Mouse (Mus musculus): ENCODE results near the gene Gpsm1. TPM values are rescaled to one million over a fixed set of nuclear protein-coding genes. Genes with fewer than 3 reads are reported as not detected.

Gene Gpsm1
- polyA plus RNA-seq, 1 experiment from 2014 or later, result 24.0 TPM

- H3K27ac ChIP-seq (ENCODE audit: low read length), result no peak overlapping the region
- WGBS, result 83% methylated on average over 10 of the region's 10 CpGs
- no peaks in the 10 kb centered on the region for H3K27me3 ChIP-seq (ENCODE audit: control insufficient read depth, insufficient read depth, low read length)
- H3K9me3 ChIP-seq (ENCODE audit: control insufficient read depth, low read depth, low read length), result no peaks in the 10 kb centered on the region
- peaks cover 17% of the 10 kb centered on the region for H3K4me1 ChIP-seq (ENCODE audit: control insufficient read depth, insufficient read depth, low read length)
- no peak overlapping the region for H3K4me2 ChIP-seq (replicated peaks; ENCODE audit: low read depth, low read length)
- ATAC-seq (ENCODE audit: insufficient number of reproducible peaks, insufficient read depth, low FRiP score, low read depth), result no peak
- H3K36me3 ChIP-seq (ENCODE audit: control insufficient read depth, insufficient read depth, low read length), result no peaks in the 10 kb centered on the region
- H3K4me3 ChIP-seq (ENCODE audit: low read depth, low read length), result no peak overlapping the region
- no peak overlapping the region for H3K9ac ChIP-seq (replicated peaks; ENCODE audit: low read depth, low read length)
Observed at GRCm38 (mm10) chr2:26302005-26302503, 13.3 kb upstream of the Gpsm1 start.

DNA sequence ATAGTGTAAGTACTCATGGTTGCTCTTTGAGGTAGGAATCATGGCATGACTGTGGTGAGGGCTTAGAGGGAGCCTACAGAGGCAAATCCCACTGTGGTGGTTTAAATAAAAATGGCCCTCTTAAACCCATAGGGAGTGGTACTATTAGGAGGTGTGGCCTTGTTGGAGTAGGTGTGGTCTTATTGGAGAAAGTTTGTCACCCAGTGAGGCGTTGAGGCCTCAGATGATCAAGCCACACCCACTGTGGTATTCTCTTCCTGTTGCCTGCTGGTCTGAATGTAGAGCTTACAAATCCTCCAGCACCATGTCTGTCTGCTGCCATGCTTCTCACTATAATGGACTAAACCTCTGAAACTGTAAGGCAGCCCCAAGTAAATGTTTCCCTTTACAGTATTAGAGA lies 10.6 kb upstream of the Gpsm1 start:
- H3K9ac ChIP-seq (replicated peaks; ENCODE audit: low read depth, low read length), result no peak overlapping the region
- H3K27ac ChIP-seq (ENCODE audit: low read length), result no peak overlapping the region
- ATAC-seq (ENCODE audit: insufficient number of reproducible peaks, insufficient read depth, low FRiP score, low read depth), result no peak
- H3K4me1 ChIP-seq (ENCODE audit: control insufficient read depth, insufficient read depth, low read length), result peaks cover 10% of the 10 kb centered on the region; the same call in 1 of the 2 replicates
- H3K4me3 ChIP-seq (ENCODE audit: low read depth, low read length), result no peak overlapping the region
- no peaks in the 10 kb centered on the region for H3K36me3 ChIP-seq (ENCODE audit: control insufficient read depth, insufficient read depth, low read length)
- H3K27me3 ChIP-seq (ENCODE audit: control insufficient read depth, insufficient read depth, low read length), result no peaks in the 10 kb centered on the region
- WGBS, result 38% methylated on average over 1 of the region's 1 CpGs
- no peaks in the 10 kb centered on the region for H3K9me3 ChIP-seq (ENCODE audit: control insufficient read depth, low read depth, low read length)
- no peak overlapping the region for H3K4me2 ChIP-seq (replicated peaks; ENCODE audit: low read depth, low read length)

- Histone ChIP-seq H3K36me3 (ENCODE audit: control insufficient read depth, insufficient read depth, low read length) (no peaks in the 10 kb centered on the region), H3K9me3 (ENCODE audit: control insufficient read depth, low read depth, low read length) (no peaks in the 10 kb centered on the region), H3K9ac (replicated peaks; ENCODE audit: low read depth, low read length) (no peak overlapping the region), H3K27ac (ENCODE audit: low read length) (no peak overlapping the region), H3K4me3 (ENCODE audit: low read depth, low read length) (no peak overlapping the region), H3K27me3 (ENCODE audit: control insufficient read depth, insufficient read depth, low read length) (no peaks in the 10 kb centered on the region), H3K4me2 (replicated peaks; ENCODE audit: low read depth, low read length) (no peak overlapping the region), H3K4me1 (ENCODE audit: control insufficient read depth, insufficient read depth, low read length) (peaks cover 6% of the 10 kb centered on the region; the same call in 1 of the 2 replicates)
- 68% methylated on average over 2 of the region's 2 CpGs for WGBS
- ATAC-seq (ENCODE audit: insufficient number of reproducible peaks, insufficient read depth, low FRiP score, low read depth), result no peak
Observed at GRCm38 (mm10) chr2:26305555-26305954, 9.8 kb upstream of the Gpsm1 start.

DNA sequence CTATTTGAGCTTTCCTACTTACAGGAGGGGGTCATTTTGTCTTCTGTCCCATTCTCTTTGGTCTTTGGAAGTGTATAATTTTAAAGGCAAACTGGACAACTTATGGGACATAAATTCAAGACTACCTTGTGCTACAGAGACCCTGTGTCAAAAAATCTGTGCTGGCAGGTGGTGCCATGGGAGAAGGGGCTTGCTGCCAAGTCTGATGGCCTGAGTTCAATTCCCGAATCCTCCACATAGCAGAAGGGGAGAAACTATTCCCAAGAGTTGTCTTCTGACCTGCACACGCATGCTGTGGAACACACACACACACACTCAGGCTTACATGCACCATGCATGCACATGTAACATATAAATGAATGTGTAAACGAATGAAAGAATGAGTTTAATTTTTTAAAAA lies 8.6 kb upstream of the Gpsm1 start:
- peaks cover 6% of the 10 kb centered on the region; the same call in 1 of the 2 replicates for H3K4me1 ChIP-seq (ENCODE audit: control insufficient read depth, insufficient read depth, low read length)
- no peak overlapping the region for H3K27ac ChIP-seq (ENCODE audit: low read length)
- no peaks in the 10 kb centered on the region for H3K9me3 ChIP-seq (ENCODE audit: control insufficient read depth, low read depth, low read length)
- H3K4me3 ChIP-seq (ENCODE audit: low read depth, low read length), result no peak overlapping the region
- H3K27me3 ChIP-seq (ENCODE audit: control insufficient read depth, insufficient read depth, low read length), result no peaks in the 10 kb centered on the region
- H3K36me3 ChIP-seq (ENCODE audit: control insufficient read depth, insufficient read depth, low read length), result no peaks in the 10 kb centered on the region
- H3K4me2 ChIP-seq (replicated peaks; ENCODE audit: low read depth, low read length), result no peak overlapping the region
- WGBS, result 92% methylated on average over 3 of the region's 3 CpGs
- no peak for ATAC-seq (ENCODE audit: insufficient number of reproducible peaks, insufficient read depth, low FRiP score, low read depth)
- H3K9ac ChIP-seq (replicated peaks; ENCODE audit: low read depth, low read length), result no peak overlapping the region

DNA sequence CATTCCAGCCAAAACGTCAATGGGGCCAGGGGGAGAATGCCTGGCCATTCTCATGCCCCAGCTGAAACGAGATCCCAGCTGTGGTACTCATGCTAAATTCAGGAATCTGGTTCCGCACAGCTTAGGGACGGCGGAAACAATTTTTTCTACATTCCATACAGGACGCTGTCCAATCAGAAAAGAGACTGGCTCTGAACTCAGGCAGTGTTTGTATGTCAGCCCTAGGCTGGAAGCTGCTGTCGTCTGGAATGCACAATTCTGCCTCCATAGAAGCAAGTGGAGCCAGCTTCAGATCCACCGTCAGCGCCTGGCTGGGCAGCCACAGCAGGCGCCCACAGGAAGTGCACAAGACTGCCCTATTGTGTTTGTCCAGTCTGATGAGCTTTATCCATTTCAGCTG lies 5.6 kb upstream of the Gpsm1 start:
- Histone ChIP-seq H3K9ac (replicated peaks; ENCODE audit: low read depth, low read length) (no peak overlapping the region), H3K27me3 (ENCODE audit: control insufficient read depth, insufficient read depth, low read length) (no peaks in the 10 kb centered on the region), H3K9me3 (ENCODE audit: control insufficient read depth, low read depth, low read length) (no peaks in the 10 kb centered on the region), H3K4me2 (replicated peaks; ENCODE audit: low read depth, low read length) (peak overlapping the region; percentile 4; the same call in 1 of the 2 replicates), H3K4me1 (ENCODE audit: control insufficient read depth, insufficient read depth, low read length) (peaks cover 15% of the 10 kb centered on the region; the same call in 1 of the 2 replicates), H3K27ac (ENCODE audit: low read length) (peak overlapping the region; percentile 87), H3K4me3 (ENCODE audit: low read depth, low read length) (no peak overlapping the region), H3K36me3 (ENCODE audit: control insufficient read depth, insufficient read depth, low read length) (no peaks in the 10 kb centered on the region)
- ATAC-seq (ENCODE audit: insufficient number of reproducible peaks, insufficient read depth, low FRiP score, low read depth), result peak; percentile 80
- 8% methylated on average over 10 of the region's 10 CpGs for WGBS

GRCm38 (mm10) chr2:26311936-26312335 lies 3.4 kb upstream of the Gpsm1 start:
- Histone ChIP-seq H3K27ac (ENCODE audit: low read length) (no peak overlapping the region), H3K4me1 (ENCODE audit: control insufficient read depth, insufficient read depth, low read length) (peaks cover 27% of the 10 kb centered on the region), H3K9me3 (ENCODE audit: control insufficient read depth, low read depth, low read length) (no peaks in the 10 kb centered on the region), H3K36me3 (ENCODE audit: control insufficient read depth, insufficient read depth, low read length) (no peaks in the 10 kb centered on the region), H3K27me3 (ENCODE audit: control insufficient read depth, insufficient read depth, low read length) (no peaks in the 10 kb centered on the region), H3K4me2 (replicated peaks; ENCODE audit: low read depth, low read length) (no peak overlapping the region), H3K4me3 (ENCODE audit: low read depth, low read length) (no peak overlapping the region), H3K9ac (replicated peaks; ENCODE audit: low read depth, low read length) (no peak overlapping the region)
- no peak for ATAC-seq (ENCODE audit: insufficient number of reproducible peaks, insufficient read depth, low FRiP score, low read depth)
- WGBS, result 60% methylated on average over 5 of the region's 5 CpGs

DNA sequence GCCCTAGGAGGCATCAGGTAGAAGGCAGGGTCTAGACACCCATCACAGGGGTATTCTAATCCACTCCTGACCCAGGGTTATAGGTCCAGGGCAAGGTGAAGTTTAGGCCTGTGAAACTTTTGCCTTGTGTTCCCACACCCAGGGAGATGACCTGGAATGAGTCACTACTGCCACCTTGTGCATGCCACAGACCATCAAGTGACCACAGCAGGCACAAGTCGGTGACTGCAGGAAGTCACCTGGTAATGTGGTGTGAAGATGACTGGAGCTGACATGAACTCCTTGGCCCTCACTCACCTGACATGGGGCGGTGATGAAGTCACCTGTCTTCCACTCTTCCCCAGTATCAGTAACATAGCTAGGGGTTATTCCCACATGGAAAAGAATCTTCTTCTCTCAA lies 2.5 kb upstream of the Gpsm1 start:
- H3K9me3 ChIP-seq (ENCODE audit: control insufficient read depth, low read depth, low read length), result no peaks in the 10 kb centered on the region
- H3K4me1 ChIP-seq (ENCODE audit: control insufficient read depth, insufficient read depth, low read length), result peaks cover 36% of the 10 kb centered on the region
- no peaks in the 10 kb centered on the region for H3K27me3 ChIP-seq (ENCODE audit: control insufficient read depth, insufficient read depth, low read length)
- H3K4me3 ChIP-seq (ENCODE audit: low read depth, low read length), result no peak overlapping the region
- H3K27ac ChIP-seq (ENCODE audit: low read length), result no peak overlapping the region
- 63% methylated on average over 2 of the region's 2 CpGs for WGBS
- no peaks in the 10 kb centered on the region for H3K36me3 ChIP-seq (ENCODE audit: control insufficient read depth, insufficient read depth, low read length)
- H3K4me2 ChIP-seq (replicated peaks; ENCODE audit: low read depth, low read length), result no peak overlapping the region
- no peak overlapping the region for H3K9ac ChIP-seq (replicated peaks; ENCODE audit: low read depth, low read length)
- ATAC-seq (ENCODE audit: insufficient number of reproducible peaks, insufficient read depth, low FRiP score, low read depth), result no peak

DNA sequence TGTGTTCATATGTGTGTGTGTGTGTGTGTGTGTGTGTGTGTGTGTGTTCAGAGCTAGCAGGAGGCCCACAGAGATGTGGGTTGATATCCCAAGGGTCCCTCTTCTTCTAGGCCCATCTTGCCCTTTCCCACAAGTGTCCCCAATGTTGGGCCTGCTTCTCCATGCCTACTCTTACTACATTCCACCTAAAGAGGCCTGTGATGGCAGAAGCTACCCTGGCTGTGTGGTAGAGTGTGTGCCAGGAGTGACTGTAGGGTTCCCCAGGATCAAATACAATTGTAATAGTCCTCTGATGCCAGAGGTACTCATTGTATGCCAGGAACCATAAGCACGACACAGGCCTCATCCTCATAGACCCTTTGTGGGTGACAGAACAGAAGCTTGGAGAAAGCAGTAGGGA lies 1.9 kb upstream of the Gpsm1 start:
- H3K36me3 ChIP-seq (ENCODE audit: control insufficient read depth, insufficient read depth, low read length), result no peaks in the 10 kb centered on the region
- H3K27me3 ChIP-seq (ENCODE audit: control insufficient read depth, insufficient read depth, low read length), result no peaks in the 10 kb centered on the region
- H3K4me2 ChIP-seq (replicated peaks; ENCODE audit: low read depth, low read length), result no peak overlapping the region
- ATAC-seq (ENCODE audit: insufficient number of reproducible peaks, insufficient read depth, low FRiP score, low read depth), result no peak
- H3K27ac ChIP-seq (ENCODE audit: low read length), result no peak overlapping the region; the same call in 1 of the 2 replicates
- no peak overlapping the region for H3K4me3 ChIP-seq (ENCODE audit: low read depth, low read length)
- H3K9me3 ChIP-seq (ENCODE audit: control insufficient read depth, low read depth, low read length), result no peaks in the 10 kb centered on the region
- 95% methylated on average over 1 of the region's 1 CpGs for WGBS
- H3K9ac ChIP-seq (replicated peaks; ENCODE audit: low read depth, low read length), result no peak overlapping the region
- H3K4me1 ChIP-seq (ENCODE audit: control insufficient read depth, insufficient read depth, low read length), result peaks cover 39% of the 10 kb centered on the region
